ENCODE assay signal across 22 mouse cellular contexts in the genomic region with DNA sequence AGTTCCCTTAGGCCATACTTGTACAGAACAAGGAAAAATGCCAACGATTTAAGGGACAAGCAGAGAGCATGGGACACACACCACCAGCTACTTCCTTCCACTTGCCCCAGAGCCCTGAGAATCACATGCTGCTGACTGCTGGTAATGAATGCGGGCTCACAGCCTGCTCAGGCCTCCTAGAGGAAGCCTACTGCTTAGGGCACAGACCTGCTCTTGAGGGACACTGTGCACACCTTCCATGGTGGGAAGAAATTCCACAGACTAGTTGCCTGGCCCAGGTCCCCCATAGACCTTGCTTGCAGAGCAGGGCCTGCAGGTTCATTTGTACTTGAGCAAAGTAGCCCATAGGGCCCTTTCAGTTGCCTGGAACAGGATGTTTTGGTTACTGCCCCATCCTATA. TPM values are rescaled to one million over a fixed set of nuclear protein-coding genes. Genes with fewer than 3 reads are reported as not detected.
DNase-seq lines count a peak whose midpoint lies in the region; ATAC-seq lines count a peak whose summit lies in the region.
"Had no signal": no experiment of that assay in that cellular context is flagged by ENCODE, and none has a peak within 500 bp of the region (broad histone marks: within the 10 kb centered on the region; RNA-seq: fewer than 3 reads in every experiment).

No protein-coding gene starts in this region.

- DNase-seq in kidney, adult 8-10 months, result peak; percentile 50 to 80
- no peak for DNase-seq in kidney, postnatal 10 days
- peak; percentile 72 for DNase-seq in kidney, postnatal 14 days
- DNase-seq in adrenal gland, adult 18-20 months (ENCODE audit: low spot score in 2 of 2), result no peak
- DNase-seq in ovary, postnatal 14 days (ENCODE audit: low spot score), result no peak
- DNase-seq: adrenal gland, adult 8-10 months; adrenal gland, postnatal 25 days; cerebellum, adult 11-12 months; cerebellum, adult 8-10 months; cerebellum, postnatal 14 days; gastrocnemius, adult 2 months; gastrocnemius, postnatal 14 days; heart, adult 11 months had no signal

- H3K36me3 ChIP-seq in kidney, embryonic 16.5 days (ENCODE audit: insufficient read depth, low read length), result peaks cover 19% of the 10 kb centered on the region
- H3K36me3 ChIP-seq: hindbrain, embryonic 12.5 days; hindbrain, embryonic 15.5 days had no signal

- H3K27ac ChIP-seq in kidney, embryonic 16.5 days (ENCODE audit: low read length), result peak overlapping the region; percentile 43
- H3K27ac ChIP-seq: forebrain, embryonic 10.5 days; forebrain, embryonic 13.5 days; gastrocnemius, adult 2 months; hindbrain, embryonic 12.5 days; hindbrain, embryonic 15.5 days had no signal

- no peak overlapping the region for H3K4me2 ChIP-seq in kidney, embryonic 16.5 days (replicated peaks; ENCODE audit: low read depth, low read length)
- H3K4me2 ChIP-seq: forebrain, embryonic 13.5 days; heart, embryonic 11.5 days; hindbrain, embryonic 12.5 days; hindbrain, embryonic 15.5 days had no signal

- 80% methylated on average over 2 of the region's 2 CpGs for WGBS in kidney, embryonic 16.5 days

- peaks cover 17% of the 10 kb centered on the region; the same call in 1 of the 2 replicates for H3K4me1 ChIP-seq in kidney, embryonic 16.5 days (ENCODE audit: insufficient read depth, low read length)

- no peaks in the 10 kb centered on the region for H3K9me3 ChIP-seq in kidney, embryonic 16.5 days (ENCODE audit: low read length)
- H3K9me3 ChIP-seq: forebrain, embryonic 13.5 days; hindbrain, embryonic 12.5 days; hindbrain, embryonic 15.5 days had no signal

- no peaks in the 10 kb centered on the region for H3K27me3 ChIP-seq in kidney, embryonic 16.5 days (ENCODE audit: insufficient read depth, low read length)
- H3K27me3 ChIP-seq: forebrain, embryonic 13.5 days; hindbrain, embryonic 12.5 days; hindbrain, embryonic 15.5 days had no signal

- ATAC-seq in kidney, embryonic 16.5 days (ENCODE audit: low FRiP score, low TSS enrichment), result 0 out of 2 replicates have a peak, but pooled peaks have one; percentile 31
- ATAC-seq: CD4-positive, CD25-positive, alpha-beta regulatory T cell, adult 4 months; forebrain, embryonic 13.5 days; forebrain, embryonic 16.5 days had no signal

- no peak overlapping the region for H3K4me3 ChIP-seq in kidney, embryonic 16.5 days (ENCODE audit: low read length)
- H3K4me3 ChIP-seq: forebrain, embryonic 10.5 days; forebrain, embryonic 13.5 days; gastrocnemius, adult 2 months; hindbrain, embryonic 12.5 days; hindbrain, embryonic 15.5 days had no signal

- H3K9ac ChIP-seq in kidney, embryonic 16.5 days (replicated peaks; ENCODE audit: low read length), result no peak overlapping the region
- H3K9ac ChIP-seq: forebrain, embryonic 13.5 days; hindbrain, embryonic 12.5 days; hindbrain, embryonic 15.5 days had no signal

RNA-seq across cellular contexts. Expression of a gene that starts 42.8 kb away (rescaled TPM):
- 17.3 and 19.0 TPM in 2 replicates for polyA plus RNA-seq in kidney, embryonic 16.5 days (2015; fragmentation: Nextera tagmentation; extraction: Ambion mirVana)
- total RNA-seq in adrenal gland, adult 18-20 months (2021), result 10 to 100 TPM; 11.2 to 12.7 TPM
- total RNA-seq: MEL had no signal

Comparison
In these comparisons a context has a peak if more than half of its experiments do, and no peak if none do; other contexts are left out.
1. DNase-seq: peak in kidney, adult 8-10 months (2 of 2) and kidney, postnatal 14 days (single experiment); none in kidney, postnatal 10 days (single experiment), adrenal gland, adult 18-20 months (0 of 2) and ovary, postnatal 14 days (single experiment).